ENCODE assay signal across 7 mouse cellular contexts in genomic region chrX:95658600-95659084, GRCm38 (mm10). TPM values are rescaled to one million over a fixed set of nuclear protein-coding genes. Genes with fewer than 3 reads are reported as not detected.
A peak's percentile ranks its signal among the peaks of the same experiment; 100 is the strongest.
DNase-seq lines count a peak whose midpoint lies in the region; ATAC-seq and TF ChIP-seq lines count a peak whose summit lies in the region.

No protein-coding gene starts in this region.

- H3K9ac ChIP-seq in liver, adult 2 months (ENCODE audit: low read depth, low read length), result peak overlapping the region; percentile 39; the same call in 1 of the 2 replicates
- peak overlapping the region; percentile 45 for H3K9ac ChIP-seq in limb, embryonic 14.5 days (ENCODE audit: low read depth, low read length, severe bottlenecking)

- H3K27ac ChIP-seq in liver, adult 2 months (replicated peaks; ENCODE audit: insufficient read depth, low read depth, low read length), result peak overlapping the region; percentile 48; the same call in 1 of the 2 replicates
- H3K27ac ChIP-seq in limb, embryonic 14.5 days (replicated peaks; ENCODE audit: low read depth, low read length), result no peak overlapping the region

- no peaks in the 10 kb centered on the region for H3K9me3 ChIP-seq in limb, embryonic 14.5 days (ENCODE audit: control insufficient read depth, low read length)

- H3K4me1 ChIP-seq in liver, adult 2 months (ENCODE audit: control insufficient read depth, insufficient read depth, low read length), result no peaks in the 10 kb centered on the region
- no peaks in the 10 kb centered on the region for H3K4me1 ChIP-seq in limb, embryonic 14.5 days (ENCODE audit: control insufficient read depth, insufficient read depth, low read length)

- TF ChIP-seq CTCF in liver, adult 2 months (IDR thresholded peaks at IDR 0.05; ENCODE audit: low read depth, low read length), result no peak

- H3K4me3 ChIP-seq in liver, adult 2 months (ENCODE audit: insufficient read depth, low read depth, low read length), result peak overlapping the region; percentile 83
- H3K4me3 ChIP-seq in limb, embryonic 14.5 days (replicated peaks; ENCODE audit: low read length), result peak overlapping the region; percentile 41

- H3K36me3 ChIP-seq in liver, adult 2 months (ENCODE audit: control insufficient read depth, insufficient read depth, low read length), result no peaks in the 10 kb centered on the region
- no peaks in the 10 kb centered on the region for H3K36me3 ChIP-seq in limb, embryonic 14.5 days (ENCODE audit: control insufficient read depth, insufficient read depth, low read length)

- no peak for TF ChIP-seq POLR2A in liver, adult 2 months (IDR thresholded peaks at IDR 0.05; ENCODE audit: extremely low read depth, insufficient read depth, low read length)
- no peak for TF ChIP-seq POLR2A in limb, embryonic 14.5 days (IDR thresholded peaks at IDR 0.05; ENCODE audit: borderline replicate concordance, extremely low read depth, insufficient read depth, insufficient read length)

- peak; percentile 51 for ATAC-seq in granulocyte monocyte progenitor cell, adult 5-6 weeks (replicated peaks; ENCODE audit: poor library complexity, severe bottlenecking)
- ATAC-seq in limb, embryonic 14.5 days (ENCODE audit: low FRiP score, low read depth), result peak; percentile 44; the same call in 1 of the 2 replicates

- H3K27me3 ChIP-seq in liver, adult 2 months (ENCODE audit: control insufficient read depth, insufficient read depth, low read length), result no peaks in the 10 kb centered on the region
- no peaks in the 10 kb centered on the region for H3K27me3 ChIP-seq in limb, embryonic 14.5 days (ENCODE audit: control insufficient read depth, insufficient read depth, low read length)

- H3K79me2 ChIP-seq in liver, adult 2 months (ENCODE audit: control insufficient read depth, insufficient read depth, low read length), result no peaks in the 10 kb centered on the region

- DNase-seq in liver, adult 2 months (ENCODE audit: extremely low read depth, low read depth, low spot score), result no peak
- no peak for DNase-seq in liver
- DNase-seq in c-Kit-positive CD71-negative TER-119-negative erythroid progenitor cells, embryonic 14.5 days (ENCODE audit: low read depth), result peak; percentile 1
- DNase-seq in limb, embryonic 14.5 days (ENCODE audit: low spot score), result peak; percentile 16
- DNase-seq in neural tube, embryonic 10.5 days (ENCODE audit: extremely low spot score, low spot score), result peak; percentile 13
- DNase-seq in T-cell, adult 2 months (ENCODE audit: low spot score), result no peak

- 2% methylated on average over 12 of the region's 12 CpGs for WGBS in liver, adult 2 months
- 22% methylated on average over 12 of the region's 12 CpGs for WGBS in limb, embryonic 14.5 days

- H3K4me2 ChIP-seq in limb, embryonic 14.5 days (replicated peaks; ENCODE audit: low read depth, low read length, severe bottlenecking), result peak overlapping the region; percentile 40

RNA-seq across cellular contexts. Expression of gene Zc4h2, which starts 0.3 kb away (rescaled TPM):
- total RNA-seq in liver, adult 2 months (2014; rRNA removed), result 0.60 and 1.5 TPM in 2 replicates
- polyA plus RNA-seq in liver, adult 2 months (2012; rRNA removed), result 0.44 and 0.61 TPM in 2 replicates
- total RNA-seq in granulocyte monocyte progenitor cell, adult 5-6 weeks (2014; fragmentation: Nextera tagmentation), result 4.4 and 6.9 TPM in 2 replicates
- total RNA-seq in granulocyte monocyte progenitor cell, adult 5-6 weeks (2017), result 5.9 and 8.5 TPM in 2 replicates
- polyA plus RNA-seq in limb, embryonic 14.5 days (2012; rRNA removed), result 21.8 and 22.1 TPM in 2 replicates
- 19.9 and 25.9 TPM in 2 replicates for polyA plus RNA-seq in limb, embryonic 14.5 days (2014; fragmentation: Nextera tagmentation; extraction: Ambion mirVana)

RNA-seq across cellular contexts. Expression of gene Zc3h12b, which starts 52.8 kb away (rescaled TPM):
- total RNA-seq in liver, adult 2 months (2014; rRNA removed), result 0.07 and 0.28 TPM in 2 replicates
- 0.11 TPM in 1 of 2 replicates, not detected in the other for polyA plus RNA-seq in liver, adult 2 months (2012; rRNA removed)
- total RNA-seq in granulocyte monocyte progenitor cell, adult 5-6 weeks (2014; fragmentation: Nextera tagmentation), result 0.58 and 3.4 TPM in 2 replicates
- total RNA-seq in granulocyte monocyte progenitor cell, adult 5-6 weeks (2017), result 0.13 and 0.36 TPM in 2 replicates
- polyA plus RNA-seq in limb, embryonic 14.5 days (2012; rRNA removed), result 3.3 and 3.9 TPM in 2 replicates
- polyA plus RNA-seq in limb, embryonic 14.5 days (2014; fragmentation: Nextera tagmentation; extraction: Ambion mirVana), result 3.7 and 5.3 TPM in 2 replicates

Comparison
In these comparisons a context has a peak if more than half of its experiments do, and no peak if none do; other contexts are left out.
1. DNase-seq: peak in c-Kit-positive CD71-negative TER-119-negative erythroid progenitor cells, embryonic 14.5 days (single experiment), limb, embryonic 14.5 days (single experiment) and neural tube, embryonic 10.5 days (single experiment); none in liver, adult 2 months (single experiment), liver (single experiment) and T-cell, adult 2 months (single experiment).